In the genomic region with DNA sequence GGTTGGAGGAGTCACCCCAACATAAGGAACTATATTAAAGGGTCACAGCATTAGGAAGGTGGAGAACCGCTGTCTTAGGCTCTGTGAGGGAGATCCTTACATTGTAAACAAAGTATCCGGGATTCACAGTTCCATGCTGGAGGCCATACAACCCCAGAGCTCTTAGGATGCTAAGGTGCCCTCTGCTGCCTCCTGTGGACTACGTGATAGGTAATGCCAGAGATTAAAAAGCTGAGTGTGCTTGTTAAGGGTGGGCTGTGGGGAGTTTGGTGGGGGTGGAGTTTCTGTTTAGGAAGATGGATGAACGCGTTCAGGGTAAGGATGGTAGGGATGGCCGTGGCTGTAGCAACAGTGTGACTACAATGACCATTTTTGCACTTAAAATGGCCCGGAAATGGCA, we compare ENCODE assay signal across 19 mouse cellular contexts.
DNase-seq lines count a peak whose midpoint lies in the region; ATAC-seq and TF ChIP-seq lines count a peak whose summit lies in the region.
"Had no signal": no experiment of that assay in that cellular context is flagged by ENCODE, and none has a peak within 500 bp of the region (broad histone marks: within the 10 kb centered on the region; RNA-seq: fewer than 3 reads in every experiment).

No protein-coding gene starts in this region.

- TF ChIP-seq EP300 in lung, postnatal 0 days (IDR thresholded peaks at IDR 0.05), result no peak

- H3K36me3 ChIP-seq in hindbrain, postnatal 0 days (ENCODE audit: insufficient read depth, low read length), result no peaks in the 10 kb centered on the region
- H3K36me3 ChIP-seq in hindbrain, embryonic 14.5 days (replicated peaks; ENCODE audit: control insufficient read depth, insufficient read depth), result no peaks in the 10 kb centered on the region
- H3K36me3 ChIP-seq in lung, postnatal 0 days (ENCODE audit: insufficient read depth, low read length), result no peaks in the 10 kb centered on the region
- H3K36me3 ChIP-seq in ES-E14 (ENCODE audit: control insufficient read depth, insufficient read depth, low read length, poor library complexity, severe bottlenecking), result no peaks in the 10 kb centered on the region
- H3K36me3 ChIP-seq: embryonic facial prominence, embryonic 15.5 days; heart, embryonic 10.5 days; kidney, embryonic 15.5 days; limb, embryonic 15.5 days; stomach, embryonic 15.5 days had no signal

- peaks cover 11% of the 10 kb centered on the region for H3K4me1 ChIP-seq in hindbrain, postnatal 0 days (ENCODE audit: insufficient read depth, low read length)
- peaks cover 8% of the 10 kb centered on the region for H3K4me1 ChIP-seq in hindbrain, embryonic 14.5 days (replicated peaks; ENCODE audit: control insufficient read depth, insufficient read depth, low read length)
- no peaks in the 10 kb centered on the region for H3K4me1 ChIP-seq in lung, postnatal 0 days (ENCODE audit: insufficient read depth, low read depth, low read length)
- peaks cover 2 to 4% of the 10 kb centered on the region in 2 experiments; a peak in 3 of 4 replicates for H3K4me1 ChIP-seq in ES-E14 (ENCODE audit: control insufficient read depth in 2 of 2, insufficient read depth in 2 of 2, low read length in 2 of 2, poor library complexity in 1 of 2)

- in situ Hi-C loops in ES-E14 (cut with MboI; ENCODE audit: low sequenced_read_pairs in 2 of 2, unreplicated experiment in 2 of 2), result no loop called here

- H3K4me3 ChIP-seq in hindbrain, postnatal 0 days (ENCODE audit: low read length), result no peak overlapping the region
- no peak overlapping the region for H3K4me3 ChIP-seq in hindbrain, embryonic 14.5 days (replicated peaks; ENCODE audit: low read length)
- H3K4me3 ChIP-seq in lung, postnatal 0 days (ENCODE audit: low read depth, low read length), result no peak overlapping the region
- H3K4me3 ChIP-seq in ES-E14 (ENCODE audit: insufficient read depth in 1 of 2, low read depth in 1 of 2, low read length in 2 of 2, poor library complexity in 1 of 2, severe bottlenecking in 1 of 2), result 0 out of 4 replicates have a peak overlapping the region, but pooled peaks of 1 of the 2 experiments have one; percentile 2
- H3K4me3 ChIP-seq: embryonic facial prominence, embryonic 15.5 days; heart, embryonic 10.5 days; kidney, embryonic 15.5 days; limb, embryonic 15.5 days; myocyte; stomach, embryonic 15.5 days had no signal

- ATAC-seq in hindbrain, postnatal 0 days, result no peak
- no peak for ATAC-seq in hindbrain, embryonic 14.5 days (ENCODE audit: low FRiP score)
- ATAC-seq in lung, postnatal 0 days, result no peak

- no peak overlapping the region for H3K9ac ChIP-seq in hindbrain, postnatal 0 days (replicated peaks; ENCODE audit: low read length)
- no peak overlapping the region for H3K9ac ChIP-seq in hindbrain, embryonic 14.5 days
- no peak overlapping the region for H3K9ac ChIP-seq in lung, postnatal 0 days (replicated peaks; ENCODE audit: low read depth)
- H3K9ac ChIP-seq in ES-E14 (ENCODE audit: insufficient read depth, low read depth, low read length, poor library complexity, severe bottlenecking), result no peak overlapping the region
- H3K9ac ChIP-seq: embryonic facial prominence, embryonic 15.5 days; kidney, embryonic 15.5 days; limb, embryonic 15.5 days; stomach, embryonic 15.5 days had no signal

- no peak overlapping the region for H3K27ac ChIP-seq in hindbrain, postnatal 0 days
- H3K27ac ChIP-seq in hindbrain, embryonic 14.5 days, result no peak overlapping the region
- H3K27ac ChIP-seq in lung, postnatal 0 days (ENCODE audit: low read length), result no peak overlapping the region
- peak overlapping the region; percentile 0; the same call in 1 of the 2 replicates for H3K27ac ChIP-seq in ES-E14 (ENCODE audit: insufficient read depth, low read depth, low read length, poor library complexity, severe bottlenecking)
- H3K27ac ChIP-seq: embryonic facial prominence, embryonic 15.5 days; kidney, embryonic 15.5 days; limb, embryonic 15.5 days; stomach, embryonic 15.5 days had no signal

- no peaks in the 10 kb centered on the region for H3K9me3 ChIP-seq in hindbrain, postnatal 0 days (ENCODE audit: low read length)
- no peaks in the 10 kb centered on the region for H3K9me3 ChIP-seq in hindbrain, embryonic 14.5 days (ENCODE audit: control insufficient read depth, low read length)
- no peaks in the 10 kb centered on the region for H3K9me3 ChIP-seq in lung, postnatal 0 days (ENCODE audit: low read length)
- no peaks in the 10 kb centered on the region for H3K9me3 ChIP-seq in ES-E14 (ENCODE audit: control insufficient read depth, insufficient read depth, low read depth, low read length)
- H3K9me3 ChIP-seq: embryonic facial prominence, embryonic 15.5 days; heart, embryonic 10.5 days; kidney, embryonic 15.5 days; limb, embryonic 15.5 days; stomach, embryonic 15.5 days had no signal

- peak; percentile 46 for TF ChIP-seq CTCF in hindbrain, postnatal 0 days (IDR thresholded peaks at IDR 0.05; ENCODE audit: low read depth)
- peak; percentile 36 for TF ChIP-seq CTCF in lung, postnatal 0 days (IDR thresholded peaks at IDR 0.05)

- 76% methylated on average over 7 of the region's 7 CpGs for WGBS in hindbrain, postnatal 0 days
- 73% methylated on average over 7 of the region's 7 CpGs for WGBS in hindbrain, embryonic 14.5 days
- WGBS in lung, postnatal 0 days, result 77% methylated on average over 7 of the region's 7 CpGs

- no peak overlapping the region for H3K4me2 ChIP-seq in hindbrain, postnatal 0 days (ENCODE audit: low read depth, low read length)
- H3K4me2 ChIP-seq in hindbrain, embryonic 14.5 days (replicated peaks), result no peak overlapping the region
- no peak overlapping the region for H3K4me2 ChIP-seq in lung, postnatal 0 days (replicated peaks; ENCODE audit: low read depth, low read length)
- H3K4me2 ChIP-seq: embryonic facial prominence, embryonic 15.5 days; kidney, embryonic 15.5 days; limb, embryonic 15.5 days; midbrain, embryonic 11.5 days; stomach, embryonic 15.5 days had no signal

- peak; percentile 53 for DNase-seq in hindbrain, postnatal 0 days (ENCODE audit: low spot score)
- DNase-seq in hindbrain, embryonic 14.5 days (ENCODE audit: low spot score), result no peak
- DNase-seq in lung, postnatal 0 days (ENCODE audit: low spot score), result no peak
- no peak for DNase-seq in lung, postnatal 4 days
- DNase-seq in ES-E14 (ENCODE audit: low read depth, low spot score) (peak; percentile 29), MN1 (ENCODE audit: low spot score) (no peak)
- peak; percentile 38 for DNase-seq in embryo, embryonic 10.5 days (ENCODE audit: low spot score)
- no peak for DNase-seq in right cerebral cortex, postnatal 36 days (ENCODE audit: low spot score in 2 of 2)
- DNase-seq: cerebellum, adult 8-10 months; lung, adult 18-20 months; right cerebral cortex, postnatal 14 days; thymus, adult 2 months had no signal

- no peaks in the 10 kb centered on the region for H3K27me3 ChIP-seq in hindbrain, postnatal 0 days (ENCODE audit: insufficient read depth, low read length)
- H3K27me3 ChIP-seq in hindbrain, embryonic 14.5 days (ENCODE audit: control insufficient read depth, insufficient read depth, low read length), result no peaks in the 10 kb centered on the region
- no peaks in the 10 kb centered on the region for H3K27me3 ChIP-seq in lung, postnatal 0 days (replicated peaks; ENCODE audit: insufficient read depth, low read length)
- H3K27me3 ChIP-seq: embryonic facial prominence, embryonic 15.5 days; kidney, embryonic 15.5 days; limb, embryonic 15.5 days; stomach, embryonic 15.5 days had no signal

TF ChIP-seq in ES-E14, 5 proteins besides CTCF, POLR2A, EP300 and RAD21:
- peak; percentile 73 for TF ChIP-seq MAFK (IDR thresholded peaks at IDR 0.05; ENCODE audit: insufficient read depth, low read depth, low read length)
- no peak for TF ChIP-seq ZC3H11A (IDR thresholded peaks at IDR 0.05; ENCODE audit: borderline replicate concordance, low read depth, low read length)

Comparison
In these comparisons a context has a peak if more than half of its experiments do, and no peak if none do; other contexts are left out.
1. DNase-seq: peak in hindbrain, postnatal 0 days (single experiment), ES-E14 (single experiment) and embryo, embryonic 10.5 days (single experiment); none in hindbrain, embryonic 14.5 days (single experiment), lung, postnatal 0 days (single experiment), lung, postnatal 4 days (0 of 2), MN1 (single experiment) and right cerebral cortex, postnatal 36 days (0 of 2).